Mouse (Mus musculus) erythroblast, embryonic 14.5 days (primary cell): ENCODE results near the gene Ccdc85c. TPM values are rescaled to one million over a fixed set of nuclear protein-coding genes. Genes with fewer than 3 reads are reported as not detected.
A peak's percentile ranks its signal among the peaks of the same experiment; 100 is the strongest.

Experiments used
- H3K27me3 ChIP-seq: 2 replicates; pipeline ENCODE4 v1.6.1; 2012; ENCODE audit warnings: inconsistent platforms; ENCODE audit not compliant: control insufficient read depth
- H3K36me3 ChIP-seq: 2 replicates; pipeline ENCODE4 v1.6.1; 2012; ENCODE audit warnings: mild to moderate bottlenecking, inconsistent platforms; ENCODE audit not compliant: control insufficient read depth
- H3K4me1 ChIP-seq: 2 replicates; pipeline ENCODE4 v1.6.1; 2012; ENCODE audit warnings: inconsistent platforms; ENCODE audit not compliant: control insufficient read depth
- H3K4me3 ChIP-seq: replicated peaks from 2 replicates; pipeline ENCODE3; 2012; ENCODE audit warnings: moderate library complexity, mild to moderate bottlenecking, inconsistent platforms
- H3K9me3 ChIP-seq: 2 replicates; pipeline ENCODE4 v1.6.1; 2012; ENCODE audit warnings: low read length, inconsistent platforms, mixed read lengths; ENCODE audit not compliant: control insufficient read depth
- GATA1 ChIP-seq: IDR thresholded peaks from 2 replicates; pipeline ENCODE4 v1.6.1; 2012; ENCODE audit warnings: low read length, inconsistent platforms, mixed read lengths
- TAL1 ChIP-seq: IDR thresholded peaks from 3 replicates; pipeline ENCODE4 v1.6.1; 2012; ENCODE audit warnings: low read length, inconsistent platforms, mixed read lengths
- polyA plus RNA-seq: library from polyadenylated mRNA; stranded (reverse); fragments of >175 nt; gene quantifications from 2 replicates; pipeline ENCODE4 v1.2.3, GENCODE M21; 2012

The Ccdc85c gene
- polyA plus RNA-seq, 1 experiment = 0.23 TPM

DNA sequence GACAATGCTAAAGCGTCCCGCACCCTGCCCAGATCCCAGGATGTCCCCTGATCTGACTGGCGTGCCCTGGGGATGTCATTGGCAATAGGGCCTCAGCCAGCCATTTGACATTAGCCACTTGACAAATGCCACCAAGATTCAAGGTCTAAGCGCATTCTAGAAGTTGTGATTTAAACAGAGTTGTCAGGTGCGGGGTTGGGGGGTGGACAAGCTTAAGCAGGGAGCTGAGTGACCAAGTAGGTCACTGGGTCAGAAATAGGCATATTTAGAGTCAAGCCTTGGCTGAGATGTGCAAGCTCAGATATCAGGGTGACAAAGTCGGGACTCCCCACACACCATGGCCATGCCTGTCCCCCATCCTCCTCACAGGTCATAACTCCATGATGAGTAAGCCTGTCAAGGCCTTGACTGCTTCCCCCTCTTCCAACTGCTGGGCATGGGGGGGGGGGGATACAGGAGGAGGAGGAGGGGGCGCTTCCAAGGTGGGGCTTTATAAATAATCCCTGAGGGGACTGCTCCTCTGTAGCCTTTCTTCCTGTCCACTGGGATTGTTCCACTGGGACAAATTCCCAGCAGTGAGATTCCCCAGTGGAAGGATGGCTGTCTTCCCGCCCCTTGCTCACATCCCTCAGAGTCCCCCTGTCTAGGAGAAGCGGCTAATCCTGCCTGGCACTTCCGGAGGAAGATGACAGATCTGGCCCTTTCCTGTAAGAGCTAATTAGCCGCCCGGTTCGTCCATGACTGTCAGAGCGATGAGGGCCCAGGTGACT, 9.4 kb upstream of the Ccdc85c start:
- TF ChIP-seq GATA1 (no peak), TAL1 (no peak)
- no peaks in the 10 kb centered on the region for H3K9me3 ChIP-seq
- no peak overlapping the region for H3K4me3 ChIP-seq
- H3K36me3 ChIP-seq = no peaks in the 10 kb centered on the region
- H3K4me1 ChIP-seq = no peaks in the 10 kb centered on the region
- H3K27me3 ChIP-seq = peaks cover 20% of the 10 kb centered on the region

- Histone ChIP-seq H3K4me1 (peaks cover 31% of the 10 kb centered on the region), H3K4me3 (no peak overlapping the region), H3K9me3 (peaks cover 6% of the 10 kb centered on the region; the same call in 1 of the 2 replicates), H3K36me3 (no peaks in the 10 kb centered on the region), H3K27me3 (peaks cover 66% of the 10 kb centered on the region)
- no peak for TF ChIP-seq TAL1
- TF ChIP-seq GATA1 = no peak
These were observed 3.1 kb upstream of the Ccdc85c start for GRCm38 (mm10) chr12:108278221-108278918.

GRCm38 (mm10) chr12:108277341-108277841, 2.2 kb upstream of the Ccdc85c start:
- Histone ChIP-seq H3K4me1 (peaks cover 34% of the 10 kb centered on the region), H3K36me3 (no peaks in the 10 kb centered on the region), H3K27me3 (peaks cover 73% of the 10 kb centered on the region), H3K9me3 (peaks cover 6% of the 10 kb centered on the region; the same call in 1 of the 2 replicates), H3K4me3 (no peak overlapping the region)
- TF ChIP-seq GATA1 (no peak), TAL1 (no peak)

GRCm38 (mm10) chr12:108275920-108276822, 946 bp upstream of the Ccdc85c start:
- TF ChIP-seq GATA1 = peak; percentile 94
- TF ChIP-seq TAL1 = no peak
- no peaks in the 10 kb centered on the region for H3K36me3 ChIP-seq
- peak overlapping the region; percentile 68 for H3K4me3 ChIP-seq
- peaks cover 83% of the 10 kb centered on the region for H3K27me3 ChIP-seq
- peaks cover 45% of the 10 kb centered on the region for H3K4me1 ChIP-seq
- peaks cover 6% of the 10 kb centered on the region; the same call in 1 of the 2 replicates for H3K9me3 ChIP-seq

- H3K9me3 ChIP-seq = peaks cover 6% of the 10 kb centered on the region; the same call in 1 of the 2 replicates
- peaks cover 46% of the 10 kb centered on the region for H3K4me1 ChIP-seq
- peaks cover 83% of the 10 kb centered on the region for H3K27me3 ChIP-seq
- TF ChIP-seq TAL1 = no peak
- TF ChIP-seq GATA1 = no peak
- no peaks in the 10 kb centered on the region for H3K36me3 ChIP-seq
- peak overlapping the region; percentile 68 for H3K4me3 ChIP-seq
These were observed 274 bp upstream of the Ccdc85c start for GRCm38 (mm10) chr12:108275508-108275890.

DNA sequence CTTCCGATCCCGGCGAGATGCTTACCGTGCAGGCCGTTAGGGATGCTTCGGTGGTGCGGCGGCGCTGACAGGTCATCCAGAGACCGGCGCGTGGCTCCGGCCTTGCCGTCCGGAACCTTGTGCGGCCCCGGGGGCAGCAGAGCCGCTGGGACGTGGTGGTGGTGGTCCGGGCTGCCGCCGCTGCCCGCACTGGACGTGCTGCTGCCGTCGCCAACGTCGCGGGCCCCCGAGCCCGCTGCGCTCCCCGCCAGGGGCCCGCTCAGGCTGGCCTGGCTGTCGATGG, 971 bp downstream of the Ccdc85c start:
- no peak for TF ChIP-seq GATA1
- Histone ChIP-seq H3K36me3 (no peaks in the 10 kb centered on the region), H3K27me3 (peaks cover 78% of the 10 kb centered on the region), H3K4me3 (peak overlapping the region; percentile 68), H3K4me1 (peaks cover 48% of the 10 kb centered on the region), H3K9me3 (peaks cover 6% of the 10 kb centered on the region; the same call in 1 of the 2 replicates)

DNA sequence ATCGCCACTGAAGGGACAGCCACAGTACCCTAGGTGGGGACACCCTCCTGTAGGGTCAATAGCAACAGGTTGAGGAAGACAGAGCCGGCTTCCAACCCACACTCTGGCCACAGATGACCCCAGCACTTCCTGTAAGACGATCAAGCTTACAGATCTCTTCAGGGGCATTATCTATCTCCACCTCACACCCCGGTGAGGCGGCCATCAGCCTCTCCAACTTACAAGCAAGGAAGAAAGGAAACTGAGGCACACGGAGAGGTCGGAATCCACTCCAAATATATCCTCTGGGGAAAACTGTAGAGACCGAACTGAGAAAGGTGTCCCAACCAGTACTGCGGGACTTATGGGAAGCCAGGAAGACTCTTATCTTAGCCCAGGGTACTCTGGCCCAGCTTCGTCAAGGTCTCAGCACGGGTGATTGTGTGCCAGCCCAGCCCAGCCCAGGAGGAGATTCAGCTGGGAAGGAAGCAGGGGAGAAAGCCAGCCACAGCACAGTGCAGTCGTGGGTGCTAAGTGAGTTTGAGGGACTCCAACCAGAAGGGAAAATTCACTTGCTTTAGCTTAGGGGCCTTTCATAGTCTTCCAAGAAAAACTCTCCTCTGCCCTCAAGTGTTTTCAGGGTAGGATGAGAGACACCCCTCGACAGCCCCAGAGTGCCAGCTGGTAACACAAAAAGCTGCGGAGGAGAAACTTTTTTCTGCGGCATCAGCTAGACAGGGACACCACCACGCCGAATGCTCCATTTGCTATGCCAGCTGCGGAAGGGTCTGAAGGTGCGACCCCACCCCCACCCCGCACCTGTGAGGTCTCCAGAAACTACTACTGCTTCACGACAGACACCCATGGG, 1.5 kb downstream of the Ccdc85c start:
- H3K4me3 ChIP-seq = peak overlapping the region; percentile 68
- TF ChIP-seq GATA1 (no peak), TAL1 (no peak)
- H3K27me3 ChIP-seq = peaks cover 72% of the 10 kb centered on the region
- peaks cover 48% of the 10 kb centered on the region for H3K4me1 ChIP-seq
- no peaks in the 10 kb centered on the region for H3K36me3 ChIP-seq
- H3K9me3 ChIP-seq = peaks cover 6% of the 10 kb centered on the region; the same call in 1 of the 2 replicates

GRCm38 (mm10) chr12:108272143-108272635, 3.0 kb downstream of the Ccdc85c start:
- TF ChIP-seq GATA1 (no peak), TAL1 (no peak)
- Histone ChIP-seq H3K36me3 (no peaks in the 10 kb centered on the region), H3K4me1 (peaks cover 56% of the 10 kb centered on the region), H3K9me3 (peaks cover 6% of the 10 kb centered on the region; the same call in 1 of the 2 replicates), H3K4me3 (no peak overlapping the region), H3K27me3 (peaks cover 57% of the 10 kb centered on the region)
